Mouse (Mus musculus): ENCODE results near the gene Itpripl2. TPM values are rescaled to one million over a fixed set of nuclear protein-coding genes. Genes with fewer than 3 reads are reported as not detected.
A peak's percentile ranks its signal among the peaks of the same experiment; 100 is the strongest.

Itpripl2 gene
- total and polyA plus RNA-seq, 3 experiments: 7.9 to 23.3 (median 19.0) TPM

- TF ChIP-seq CTCF (IDR thresholded peaks at IDR 0.05) (no peak), EP300 (IDR thresholded peaks at IDR 0.05; ENCODE audit: insufficient read depth, low read depth, low read length) (no peak), POLR2A (IDR thresholded peaks at IDR 0.05; ENCODE audit: insufficient read depth, low read depth, low read length) (no peak)
- Histone ChIP-seq H3K27ac (no peak overlapping the region), H3K36me3 (ENCODE audit: control insufficient read depth, insufficient read depth, low read length) (no peaks in the 10 kb centered on the region), H3K4me1 (ENCODE audit: control insufficient read depth, insufficient read depth, low read length) (peaks cover 10% of the 10 kb centered on the region), H3K4me3 (no peak overlapping the region), H3K79me2 (replicated peaks; ENCODE audit: control insufficient read depth, insufficient read depth, low read length) (no peaks in the 10 kb centered on the region), H3K9ac (ENCODE audit: low read depth, low read length) (no peak overlapping the region), H3K27me3 (ENCODE audit: control insufficient read depth, insufficient read depth, low read length) (no peaks in the 10 kb centered on the region)
- intact Hi-C loops (cut with DNase I): no loop called here
- no peak for DNase-seq
- WGBS: 66% methylated on average over 11 of the region's 11 CpGs
Measured at GRCm38 (mm10) chr7:118462818-118463762, 28.7 kb downstream of the Itpripl2 start.

- intact Hi-C loops (cut with DNase I): no loop called here
- Histone ChIP-seq H3K27ac (peak overlapping the region; percentile 55), H3K36me3 (ENCODE audit: control insufficient read depth, insufficient read depth, low read length) (no peaks in the 10 kb centered on the region), H3K27me3 (ENCODE audit: control insufficient read depth, insufficient read depth, low read length) (no peaks in the 10 kb centered on the region), H3K9ac (ENCODE audit: low read depth, low read length) (no peak overlapping the region), H3K4me3 (no peak overlapping the region), H3K4me1 (ENCODE audit: control insufficient read depth, insufficient read depth, low read length) (peaks cover 8% of the 10 kb centered on the region), H3K79me2 (replicated peaks; ENCODE audit: control insufficient read depth, insufficient read depth, low read length) (no peaks in the 10 kb centered on the region)
- 48% methylated on average over 16 of the region's 16 CpGs for WGBS
- TF ChIP-seq POLR2A (IDR thresholded peaks at IDR 0.05; ENCODE audit: insufficient read depth, low read depth, low read length) (no peak), EP300 (IDR thresholded peaks at IDR 0.05; ENCODE audit: insufficient read depth, low read depth, low read length) (no peak), CTCF (IDR thresholded peaks at IDR 0.05) (no peak)
- no peak for DNase-seq
Measured at GRCm38 (mm10) chr7:118461400-118462136, 30.2 kb downstream of the Itpripl2 start.

GRCm38 (mm10) chr7:118453722-118454121 is 38.1 kb downstream of the Itpripl2 start:
- TF ChIP-seq CTCF (IDR thresholded peaks at IDR 0.05): no peak
- TF ChIP-seq POLR2A (IDR thresholded peaks at IDR 0.05; ENCODE audit: insufficient read depth, low read depth, low read length): no peak
- no peak for TF ChIP-seq EP300 (IDR thresholded peaks at IDR 0.05; ENCODE audit: insufficient read depth, low read depth, low read length)
- 57% methylated on average over 4 of the region's 4 CpGs for WGBS

GRCm38 (mm10) chr7:118452940-118453339 is 38.8 kb downstream of the Itpripl2 start:
- H3K4me1 ChIP-seq (ENCODE audit: control insufficient read depth, insufficient read depth, low read length): no peaks in the 10 kb centered on the region
- H3K4me3 ChIP-seq: no peak overlapping the region
- H3K27me3 ChIP-seq (ENCODE audit: control insufficient read depth, insufficient read depth, low read length): no peaks in the 10 kb centered on the region
- no peak overlapping the region for H3K9ac ChIP-seq (ENCODE audit: low read depth, low read length)
- DNase-seq: no peak
- TF ChIP-seq POLR2A (IDR thresholded peaks at IDR 0.05; ENCODE audit: insufficient read depth, low read depth, low read length) (no peak), EP300 (IDR thresholded peaks at IDR 0.05; ENCODE audit: insufficient read depth, low read depth, low read length) (no peak), CTCF (IDR thresholded peaks at IDR 0.05) (no peak)
- no peak overlapping the region for H3K27ac ChIP-seq
- intact Hi-C loops (cut with DNase I): no loop called here
- no peaks in the 10 kb centered on the region for H3K79me2 ChIP-seq (replicated peaks; ENCODE audit: control insufficient read depth, insufficient read depth, low read length)
- 38% methylated on average over 2 of the region's 2 CpGs for WGBS
- H3K36me3 ChIP-seq (ENCODE audit: control insufficient read depth, insufficient read depth, low read length): no peaks in the 10 kb centered on the region

More at GRCm38 (mm10) chr7:118453722-118454121, 38.1 kb downstream of the Itpripl2 start:
- DNase-seq: no peak
- no peaks in the 10 kb centered on the region for H3K36me3 ChIP-seq (ENCODE audit: control insufficient read depth, insufficient read depth, low read length)
- no peak overlapping the region for H3K27ac ChIP-seq
- no peak overlapping the region for H3K9ac ChIP-seq (ENCODE audit: low read depth, low read length)
- no peaks in the 10 kb centered on the region for H3K27me3 ChIP-seq (ENCODE audit: control insufficient read depth, insufficient read depth, low read length)
- intact Hi-C loops (cut with DNase I): no loop called here
- no peak overlapping the region for H3K4me3 ChIP-seq
- H3K4me1 ChIP-seq (ENCODE audit: control insufficient read depth, insufficient read depth, low read length): no peaks in the 10 kb centered on the region
- no peaks in the 10 kb centered on the region for H3K79me2 ChIP-seq (replicated peaks; ENCODE audit: control insufficient read depth, insufficient read depth, low read length)

GRCm38 (mm10) chr7:118448134-118448967 is 43.4 kb downstream of the Itpripl2 start, which contains the start of gene Syt17:
Syt17 (minus strand) TSS chr7:118448222.
- H3K36me3 ChIP-seq (ENCODE audit: control insufficient read depth, insufficient read depth, low read length): no peaks in the 10 kb centered on the region
- WGBS: under 1% methylated on average over 58 of the region's 58 CpGs
- peak within 1 kb of the TSS; percentile 32; the same call in 1 of the 2 replicates for H3K27ac ChIP-seq
- H3K4me1 ChIP-seq (ENCODE audit: control insufficient read depth, insufficient read depth, low read length): no peaks in the 10 kb centered on the region; the same call in 1 of the 2 replicates
- H3K79me2 ChIP-seq (replicated peaks; ENCODE audit: control insufficient read depth, insufficient read depth, low read length): no peaks in the 10 kb centered on the region
- no peak for TF ChIP-seq POLR2A (IDR thresholded peaks at IDR 0.05; ENCODE audit: insufficient read depth, low read depth, low read length)
- peak; percentile 92 for TF ChIP-seq EP300 (IDR thresholded peaks at IDR 0.05; ENCODE audit: insufficient read depth, low read depth, low read length)
- peak; percentile 80 for TF ChIP-seq CTCF (IDR thresholded peaks at IDR 0.05)
- peak within 1 kb of the TSS; percentile 61 for H3K9ac ChIP-seq (ENCODE audit: low read depth, low read length)
- H3K27me3 ChIP-seq (ENCODE audit: control insufficient read depth, insufficient read depth, low read length): peaks cover 7% of the 10 kb centered on the region
- peak within 1 kb of the TSS; percentile 49 for H3K4me3 ChIP-seq
- DNase-seq: peak; percentile 82 to 86
- intact Hi-C loops (cut with DNase I): loop anchor here (1.0 to 5.0 kb wide), 5 partner anchors 34 to 239 kb away; partner anchors contain the start of gene Itpripl2
